Mouse (Mus musculus) CH12.LX (cell line): Measurements from ENCODE around the gene Gm10964. TPM values are rescaled to one million over a fixed set of nuclear protein-coding genes. Genes with fewer than 3 reads are reported as not detected.
A peak's percentile ranks its signal among the peaks of the same experiment; 100 is the strongest.

ENCODE experiments used
- DNase-seq: peaks from one replicate; pipeline ENCODE4 v3.0.0-alpha.2; 2013; ENCODE audit errors: extremely low read depth
- H3K27ac ChIP-seq: 2 replicates; pipeline ENCODE4 v1.5.1; 2012; ENCODE audit warnings: low read depth, mild to moderate bottlenecking, control low read depth, moderate library complexity; ENCODE audit not compliant: insufficient read depth
- H3K27me3 ChIP-seq: replicated peaks from 2 replicates; pipeline ENCODE3; 2012; ENCODE audit warnings: inconsistent platforms
- H3K36me3 ChIP-seq, 2 experiments: replicated peaks in 1 of 2; 2 replicates each; pipeline versions ENCODE3 to v1.6.1; 2012; ENCODE audit warnings: inconsistent platforms in 1 of 2, low read length in 1 of 2, mild to moderate bottlenecking in 1 of 2, mixed read lengths in 1 of 2, moderate library complexity in 1 of 2; ENCODE audit not compliant: control insufficient read depth in 1 of 2, insufficient read depth in 1 of 2
- H3K4me1 ChIP-seq, 2 experiments: 2 replicates each; pipeline ENCODE4 v1.6.1; 2012; ENCODE audit warnings: inconsistent platforms in 1 of 2, moderate library complexity in 1 of 2; ENCODE audit not compliant: insufficient read depth in 2 of 2, control insufficient read depth in 1 of 2
- H3K4me2 ChIP-seq: 2 replicates; pipeline ENCODE4 v1.6.1; 2012; ENCODE audit warnings: low read depth, mild to moderate bottlenecking, control low read depth; ENCODE audit not compliant: poor library complexity, insufficient read depth, severe bottlenecking
- H3K4me3 ChIP-seq, 3 experiments: fragments of 150-350 bp in 1 of 3; sonication (generic) in 1 of 3; replicated peaks in 1 of 3; 2 replicates each; pipeline versions ENCODE3 to v1.5.1; 2011 to 2012; ENCODE audit warnings: low read depth in 2 of 3, low read length in 2 of 3, mild to moderate bottlenecking in 2 of 3, moderate library complexity in 2 of 3, control low read depth in 1 of 3, improper control_type of control experiment in 1 of 3, inconsistent platforms in 1 of 3, mixed read lengths in 1 of 3; ENCODE audit not compliant: poor library complexity in 1 of 3
- H3K79me2 ChIP-seq: replicated peaks from 2 replicates; pipeline ENCODE4 v1.6.1; 2012; ENCODE audit warnings: mild to moderate bottlenecking, moderate library complexity; ENCODE audit not compliant: control insufficient read depth, poor library complexity, insufficient read depth, severe bottlenecking; ENCODE audit errors: extremely low read depth
- H3K9ac ChIP-seq: 2 replicates; pipeline ENCODE4 v1.6.1; 2012; ENCODE audit warnings: low read depth, mild to moderate bottlenecking, control low read depth, moderate library complexity; ENCODE audit not compliant: insufficient read depth
- H3K9me3 ChIP-seq: replicated peaks from 2 replicates; pipeline ENCODE3; 2012; ENCODE audit warnings: low read length, inconsistent platforms, mixed read lengths
- BHLHE40 ChIP-seq: IDR thresholded peaks from 2 replicates; pipeline ENCODE4 v1.6.1; 2011; ENCODE audit warnings: mild to moderate bottlenecking, low read depth, low read length, improper control_type of control experiment
- CTCF ChIP-seq, 2 experiments: IDR thresholded peaks in 1 of 2; conservative IDR thresholded peaks in 1 of 2; 2 replicates each; pipeline ENCODE4 v1.5.1; 2011 to 2012; ENCODE audit warnings: low read depth in 2 of 2, low read length in 2 of 2, improper control_type of control experiment in 1 of 2, inconsistent platforms in 1 of 2, mild to moderate bottlenecking in 1 of 2, moderate library complexity in 1 of 2
- ELF1 ChIP-seq: IDR thresholded peaks from 2 replicates; pipeline ENCODE4 v1.6.1; 2014; ENCODE audit warnings: low read depth, mild to moderate bottlenecking, inconsistent platforms, low read length, improper control_type of control experiment
- EP300 ChIP-seq: IDR thresholded peaks from 2 replicates; pipeline ENCODE4 v1.6.1; 2011; ENCODE audit warnings: low read length, improper control_type of control experiment
- ETS1 ChIP-seq: conservative IDR thresholded peaks from 2 replicates; pipeline ENCODE4 v1.6.1; 2012; ENCODE audit warnings: low read depth, mild to moderate bottlenecking, inconsistent platforms, low read length, improper control_type of control experiment, moderate library complexity
- GABPA ChIP-seq: IDR thresholded peaks from 2 replicates; pipeline ENCODE4 v1.6.1; 2012; ENCODE audit warnings: low read depth, low read length, improper control_type of control experiment, inconsistent platforms; ENCODE audit not compliant: insufficient replicate concordance
- HCFC1 ChIP-seq: IDR thresholded peaks from 2 replicates; pipeline ENCODE4 v1.6.1; 2012; ENCODE audit warnings: low read depth, mild to moderate bottlenecking, inconsistent platforms, low read length, improper control_type of control experiment
- IRF4 ChIP-seq: IDR thresholded peaks from 2 replicates; pipeline ENCODE4 v1.6.1; 2014; ENCODE audit warnings: low read depth, mild to moderate bottlenecking, inconsistent platforms, low read length, improper control_type of control experiment
- JUN ChIP-seq: IDR thresholded peaks from 2 replicates; pipeline ENCODE4 v1.6.1; 2011; ENCODE audit warnings: low read depth, mild to moderate bottlenecking, low read length, improper control_type of control experiment, moderate library complexity; ENCODE audit not compliant: insufficient read depth
- JUND ChIP-seq: conservative IDR thresholded peaks from 2 replicates; pipeline ENCODE4 v1.6.1; 2011; ENCODE audit warnings: low read depth, low read length, improper control_type of control experiment
- MAX ChIP-seq: IDR thresholded peaks from 2 replicates; pipeline ENCODE4 v1.6.1; 2011; ENCODE audit warnings: low read length, improper control_type of control experiment
- MYC ChIP-seq: IDR thresholded peaks from 2 replicates; pipeline ENCODE4 v1.6.1; 2011; ENCODE audit warnings: low read depth, mild to moderate bottlenecking, improper control_type of control experiment, low read length
- NELFE ChIP-seq: IDR thresholded peaks from 2 replicates; pipeline ENCODE4 v1.6.1; 2011; ENCODE audit warnings: low read depth, low read length, improper control_type of control experiment
- NRF1 ChIP-seq: IDR thresholded peaks from 2 replicates; pipeline ENCODE4 v1.6.1; 2014; ENCODE audit warnings: low read depth, mild to moderate bottlenecking, inconsistent platforms, low read length, improper control_type of control experiment, moderate library complexity
- PAX5 ChIP-seq: IDR thresholded peaks from 2 replicates; pipeline ENCODE4 v1.6.1; 2012; ENCODE audit warnings: low read length, inconsistent platforms, mixed read lengths
- POLR2A ChIP-seq: IDR thresholded peaks from 2 replicates; pipeline ENCODE4 v1.6.1; 2011; ENCODE audit warnings: low read depth, mild to moderate bottlenecking, improper control_type of control experiment, low read length
- RCOR1 ChIP-seq: conservative IDR thresholded peaks from 2 replicates; pipeline ENCODE4 v1.6.1; 2012; ENCODE audit warnings: low read depth, mild to moderate bottlenecking, inconsistent platforms, low read length, improper control_type of control experiment
- USF2 ChIP-seq: conservative IDR thresholded peaks from 2 replicates; pipeline ENCODE4 v1.6.1; 2011; ENCODE audit warnings: low read depth, low read length, improper control_type of control experiment
- ZC3H11A ChIP-seq: IDR thresholded peaks from 2 replicates; pipeline ENCODE4 v1.6.1; 2012; ENCODE audit warnings: low read depth, mild to moderate bottlenecking, inconsistent platforms, low read length, improper control_type of control experiment
- ZNF384 ChIP-seq: IDR thresholded peaks from 2 replicates; pipeline ENCODE4 v1.6.1; 2012; ENCODE audit warnings: low read depth, low read length, improper control_type of control experiment, inconsistent platforms
- dilution Hi-C: fragments of 300-500 bp; cut with MboI; formaldehyde crosslinking; loops from 2 replicates; pipeline ENCODE4 v1.14.3; 2020; ENCODE audit warnings: low sequenced_read_pairs; ENCODE audit not compliant: extremely low pct_unique_long_range_greater_than_20kb, extremely low pct_ligation_motif_present
- in situ Hi-C: fragments of 300-500 bp; cut with MboI; formaldehyde crosslinking; loops from 3 replicates; pipeline ENCODE4 v1.14.3; 2019; ENCODE audit warnings: low sequenced_read_pairs, low pct_ligation_motif_present, low pct_unique_long_range_greater_than_20kb, mixed read lengths
- polyA plus RNA-seq: library from polyadenylated mRNA; unstranded; fragments of >175 nt; gene quantifications from 2 replicates; pipeline ENCODE4 v1.2.1, GENCODE M21; 2012; ENCODE audit warnings: low read depth; ENCODE audit not compliant: insufficient read length
- total RNA-seq, 2 experiments: library from RNA; depleted of rRNA; stranded (reverse); fragments of 300-350 nt in 1 of 2; fragments of >200 nt in 1 of 2; gene quantifications; 2 replicates each; pipeline ENCODE4 v1.2.3; 2012 to 2014

Gm10964 gene
- total and polyA plus RNA-seq, 3 experiments, result not detected

GRCm38 (mm10) chr3:103724137-103724536 is 15.0 kb upstream of the Gm10964 start:
- peaks cover 11 to 17% of the 10 kb centered on the region in 2 experiments; a peak in 3 of 4 replicates for H3K4me1 ChIP-seq
- in situ Hi-C loops (no loop called here), dilution Hi-C loops (no loop called here)
- H3K79me2 ChIP-seq, result no peaks in the 10 kb centered on the region
- H3K4me2 ChIP-seq, result no peak overlapping the region
- H3K9me3 ChIP-seq, result peaks cover 2% of the 10 kb centered on the region
- no peak overlapping the region for H3K4me3 ChIP-seq
- DNase-seq, result no peak
- no peak overlapping the region for H3K9ac ChIP-seq
- H3K36me3 ChIP-seq, result no peaks in the 10 kb centered on the region
- no peak overlapping the region for H3K27ac ChIP-seq
- TF ChIP-seq USF2 (no peak), ZNF384 (no peak), ETS1 (no peak), POLR2A (no peak), ELF1 (no peak), CTCF (conservative IDR thresholded peaks at IDR 0.05 in 1 of 2, IDR thresholded peaks at IDR 0.05 in 1 of 2; ENCODE audit: low read depth in 2 of 2, low read length in 2 of 2) (peak in 1 of 2 experiments; percentile 37; a peak in 2 of 4 replicates), GABPA (no peak), JUN (no peak)
- no peaks in the 10 kb centered on the region for H3K27me3 ChIP-seq

GRCm38 (mm10) chr3:103726642-103727041 is 12.5 kb upstream of the Gm10964 start:
- in situ Hi-C loops (no loop called here), dilution Hi-C loops (no loop called here)
- Histone ChIP-seq H3K4me2 (no peak overlapping the region), H3K9ac (no peak overlapping the region), H3K27me3 (no peaks in the 10 kb centered on the region), H3K4me1 (peaks cover 11 to 41% of the 10 kb centered on the region in 2 experiments; a peak in 3 of 4 replicates), H3K79me2 (no peaks in the 10 kb centered on the region), H3K27ac (no peak overlapping the region), H3K36me3 (no peaks in the 10 kb centered on the region), H3K4me3 (no peak overlapping the region), H3K9me3 (no peaks in the 10 kb centered on the region)
- DNase-seq, result no peak
- TF ChIP-seq RCOR1 (no peak), MAX (no peak), HCFC1 (no peak), IRF4 (no peak), ELF1 (no peak), ZC3H11A (no peak)
- TF ChIP-seq, all 38 proteins: peak for 0

GRCm38 (mm10) chr3:103727813-103728326 is 11.3 kb upstream of the Gm10964 start:
- DNase-seq, result peak; percentile 56
- Histone ChIP-seq H3K36me3 (peaks cover 0 to 2% of the 10 kb centered on the region in 2 experiments), H3K27ac (no peak overlapping the region), H3K9me3 (no peaks in the 10 kb centered on the region), H3K9ac (no peak overlapping the region), H3K27me3 (no peaks in the 10 kb centered on the region), H3K4me3 (no peak overlapping the region), H3K79me2 (no peaks in the 10 kb centered on the region), H3K4me1 (peaks cover 11 to 51% of the 10 kb centered on the region in 2 experiments; a peak in 3 of 4 replicates), H3K4me2 (no peak overlapping the region)
- TF ChIP-seq NELFE (no peak), GABPA (no peak), NRF1 (no peak), JUND (peak; percentile 28; the same call in 1 of the 2 replicates), MYC (no peak), PAX5 (no peak), BHLHE40 (peak; percentile 22; the same call in 1 of the 2 replicates), ZC3H11A (no peak), IRF4 (peak; percentile 49; the same call in 1 of the 2 replicates), EP300 (peak; percentile 52; the same call in 1 of the 2 replicates), JUN (0 out of 2 replicates have a peak, but pooled peaks have one; percentile 19)
- dilution Hi-C loops (no loop called here), in situ Hi-C loops (no loop called here)
